Mouse (Mus musculus) bone marrow macrophage, adult 2 months (primary cell): Measurements from ENCODE around the gene Ahnak2.

Source experiments
- CTCF ChIP-seq: IDR thresholded peaks from 2 replicates; pipeline ENCODE4 v1.5.1; 2012; ENCODE audit warnings: low read depth, mild to moderate bottlenecking, low read length, moderate library complexity
- POLR2A ChIP-seq: IDR thresholded peaks from 2 replicates; pipeline ENCODE4 v1.6.1; 2012; ENCODE audit warnings: mild to moderate bottlenecking, low read depth, low read length, borderline replicate concordance

- no peak for TF ChIP-seq POLR2A
- TF ChIP-seq CTCF = no peak
Measured at GRCm38 (mm10) chr12:112849235-112850022, 47.0 kb upstream of the Ahnak2 start.
